Mouse (Mus musculus) midbrain, embryonic 16.5 days (tissue): ENCODE measurements at regions not wholly inside any gene's neighbourhood (a gene's known extent, or its start where the extent isn't known, plus 50 kb on each side); places are given as distances from the start of the nearest gene placed in this dataset.
A peak's percentile ranks its signal among the peaks of the same experiment; 100 is the strongest.

Experiments
- ATAC-seq: fragments of 200-750 bp; cut with Nextera tagmentation; 2 replicates; pipeline ENCODE4 v1.8.0; 2017; ENCODE audit warnings: moderate TSS enrichment
- H3K27ac ChIP-seq: fragments of 300-500 bp; sonication (generic); 2 replicates; pipeline ENCODE4 v1.5.1; 2014; ENCODE audit warnings: mild to moderate bottlenecking, low read length, mixed read lengths
- H3K27me3 ChIP-seq: fragments of 300-500 bp; sonication (generic); 2 replicates; pipeline ENCODE4 v1.6.1; 2014; ENCODE audit warnings: low read depth, low read length, mixed read lengths; ENCODE audit not compliant: control insufficient read depth, insufficient read depth
- H3K36me3 ChIP-seq: fragments of 300-500 bp; sonication (generic); 2 replicates; pipeline ENCODE4 v1.6.1; 2014; ENCODE audit warnings: mild to moderate bottlenecking, low read length, moderate library complexity, mixed read lengths; ENCODE audit not compliant: control insufficient read depth, insufficient read depth
- H3K4me1 ChIP-seq: fragments of 300-500 bp; sonication (generic); 2 replicates; pipeline ENCODE4 v1.6.1; 2014; ENCODE audit warnings: mild to moderate bottlenecking, low read length, mixed read lengths; ENCODE audit not compliant: control insufficient read depth, insufficient read depth
- H3K4me2 ChIP-seq: fragments of 300-500 bp; sonication (generic); 2 replicates; pipeline ENCODE4 v1.6.1; 2014; ENCODE audit warnings: mild to moderate bottlenecking, low read length, mixed read lengths
- H3K4me3 ChIP-seq: fragments of 300-500 bp; sonication (generic); 2 replicates; pipeline ENCODE4 v1.5.1; 2014; ENCODE audit warnings: low read depth, mild to moderate bottlenecking, low read length, moderate library complexity, mixed read lengths
- H3K9ac ChIP-seq: fragments of 300-500 bp; sonication (generic); 2 replicates; pipeline ENCODE4 v1.6.1; 2014; ENCODE audit warnings: low read depth, low read length, mixed read lengths
- H3K9me3 ChIP-seq: fragments of 300-500 bp; sonication (generic); replicated peaks from 2 replicates; pipeline ENCODE4 v1.6.1; 2014; ENCODE audit warnings: mild to moderate bottlenecking, low read length, mixed read lengths; ENCODE audit not compliant: control insufficient read depth, poor library complexity, severe bottlenecking
- WGBS: fragments of 180-500 bp; shearing (Covaris S2); extraction: QIAGEN DNeasy Blood & Tissue Kit; methylation state at CpG from one replicate; pipeline ENCODE4 v1.1.7; 2014; 5-methylcytosine and 5-hydroxymethylcytosine counted together

DNA sequence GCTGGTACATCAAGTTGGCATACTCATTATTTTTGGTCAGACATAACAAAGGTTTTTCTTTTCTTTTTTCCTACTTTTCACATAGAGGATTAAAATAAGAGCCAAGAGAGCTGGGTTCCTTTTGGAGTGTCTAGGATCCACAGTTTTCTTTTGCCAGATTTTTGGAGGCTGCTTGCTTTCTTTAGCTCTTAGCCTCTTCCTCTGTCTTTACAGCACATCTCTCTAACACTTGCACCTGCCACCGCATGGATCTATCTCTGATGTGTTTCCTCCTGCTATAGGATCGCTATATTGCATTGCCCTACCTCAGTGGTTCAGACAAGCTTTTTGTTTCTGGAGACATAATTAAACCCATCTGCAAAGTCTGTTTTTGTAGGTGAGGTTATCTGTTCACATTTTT is 339.9 kb downstream of the Rpl10l start:
- Histone ChIP-seq H3K27me3 (no peaks in the 10 kb centered on the region), H3K36me3 (no peaks in the 10 kb centered on the region), H3K9ac (no peak overlapping the region), H3K4me1 (no peaks in the 10 kb centered on the region), H3K27ac (no peak overlapping the region), H3K9me3 (no peaks in the 10 kb centered on the region), H3K4me2 (no peak overlapping the region), H3K4me3 (no peak overlapping the region)
- no peak for ATAC-seq
- WGBS = 90% methylated on average over 2 of the region's 2 CpGs

DNA sequence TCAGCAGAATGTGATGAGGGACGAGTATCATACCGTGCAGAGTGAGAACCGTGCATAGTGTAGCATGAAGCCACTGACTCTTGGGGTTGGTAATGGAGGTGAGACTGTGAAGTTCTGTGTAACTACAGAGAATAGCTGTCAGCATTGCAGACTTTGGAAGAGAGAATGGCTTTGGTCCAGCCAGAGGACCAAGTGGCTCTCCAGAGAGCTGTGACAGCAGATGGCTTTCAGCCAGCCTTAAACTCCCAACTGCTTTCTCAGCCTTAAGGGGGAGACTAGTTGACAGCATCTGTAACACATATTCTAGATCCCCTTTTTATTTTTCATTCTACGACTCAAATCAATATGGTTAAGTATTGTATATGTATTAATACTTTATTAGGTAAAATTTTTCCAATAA is 342.0 kb downstream of the Rpl10l start:
- H3K27ac ChIP-seq = no peak overlapping the region
- H3K4me3 ChIP-seq = no peak overlapping the region
- H3K9ac ChIP-seq = no peak overlapping the region
- no peaks in the 10 kb centered on the region for H3K4me1 ChIP-seq
- H3K4me2 ChIP-seq = no peak overlapping the region
- ATAC-seq = no peak
- WGBS = 94% methylated on average over 4 of the region's 4 CpGs
- H3K27me3 ChIP-seq = no peaks in the 10 kb centered on the region
- H3K9me3 ChIP-seq = no peaks in the 10 kb centered on the region
- no peaks in the 10 kb centered on the region for H3K36me3 ChIP-seq

DNA sequence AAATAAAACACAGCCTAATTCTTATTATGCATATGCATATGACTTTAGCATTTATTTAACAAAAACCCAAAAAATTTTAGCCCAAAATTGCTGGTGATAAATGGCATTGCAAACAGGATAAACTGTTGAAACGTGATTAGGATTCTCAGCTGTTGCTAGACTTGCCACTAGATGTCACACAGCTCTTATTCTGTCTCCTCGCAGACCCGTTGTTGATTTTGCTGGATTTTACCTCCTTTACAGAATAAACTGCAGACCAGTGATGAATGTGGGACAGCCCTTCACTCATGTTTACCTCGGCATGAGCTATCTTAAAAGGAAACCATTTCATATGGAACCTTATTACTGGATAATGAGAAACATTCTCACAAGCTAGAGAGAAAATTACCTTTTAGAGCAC is 352.4 kb downstream of the Rpl10l start:
- H3K4me1 ChIP-seq = no peaks in the 10 kb centered on the region
- WGBS = 18% methylated on average over 4 of the region's 4 CpGs
- H3K9ac ChIP-seq = no peak overlapping the region
- no peak overlapping the region for H3K4me2 ChIP-seq
- H3K9me3 ChIP-seq = no peaks in the 10 kb centered on the region
- H3K36me3 ChIP-seq = no peaks in the 10 kb centered on the region
- H3K27ac ChIP-seq = no peak overlapping the region
- H3K27me3 ChIP-seq = no peaks in the 10 kb centered on the region
- H3K4me3 ChIP-seq = no peak overlapping the region
- 0 out of 2 replicates have a peak, but pooled peaks have one; percentile 67 for ATAC-seq

DNA sequence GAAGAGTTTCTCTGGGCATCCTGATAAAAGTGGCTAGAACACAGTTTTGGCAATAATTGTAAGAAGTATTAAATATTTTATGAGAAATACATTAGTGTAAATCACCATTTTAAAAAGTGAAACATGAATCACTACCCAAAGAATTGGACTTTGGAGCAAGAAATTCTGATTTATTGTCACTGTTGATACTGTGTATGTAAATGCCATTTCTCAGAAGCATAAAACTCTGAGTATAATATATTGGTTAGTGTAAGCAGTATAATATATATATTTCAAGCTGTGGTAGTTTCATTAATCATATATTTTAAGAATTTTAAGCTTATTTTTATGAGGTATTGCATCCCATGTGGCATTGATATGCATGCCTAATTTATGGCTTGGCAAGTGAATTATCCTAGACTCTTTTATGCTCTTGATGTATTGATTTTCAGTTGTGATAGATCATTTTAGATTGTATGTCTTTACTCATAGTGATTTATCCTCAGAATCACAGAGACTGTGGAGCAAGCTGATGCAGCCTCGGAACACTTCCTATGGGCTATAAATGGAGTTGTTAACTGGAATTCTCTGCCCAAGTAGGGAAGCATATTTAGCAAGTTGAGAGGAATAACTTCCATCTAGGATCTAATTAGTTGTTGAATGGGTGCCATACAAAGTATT is 354.4 kb downstream of the Rpl10l start:
- no peak overlapping the region for H3K9ac ChIP-seq
- H3K36me3 ChIP-seq = no peaks in the 10 kb centered on the region
- WGBS = 81% methylated on average over 1 of the region's 1 CpGs

More for the DNA sequence above, 354.4 kb downstream of the Rpl10l start:
- Histone ChIP-seq H3K9me3 (no peaks in the 10 kb centered on the region), H3K4me1 (no peaks in the 10 kb centered on the region), H3K27me3 (no peaks in the 10 kb centered on the region), H3K27ac (no peak overlapping the region), H3K4me2 (no peak overlapping the region), H3K4me3 (no peak overlapping the region)
- ATAC-seq = no peak
